Mouse (Mus musculus) thymus, adult 2 months (tissue): Measurements from ENCODE around the gene Npm3.

Experiments
- CTCF ChIP-seq: fragments of 200-500 bp; IDR thresholded peaks from 2 replicates; pipeline ENCODE4 v1.5.1; 2012; ENCODE audit warnings: mild to moderate bottlenecking, control low read depth, low read length, moderate library complexity, borderline replicate concordance; ENCODE audit not compliant: control insufficient read depth, poor library complexity, insufficient read depth; ENCODE audit errors: extremely low read depth
- POLR2A ChIP-seq: fragments of 200-500 bp; IDR thresholded peaks from 2 replicates; pipeline ENCODE4 v1.6.1; 2012; ENCODE audit warnings: mild to moderate bottlenecking, low read length, control low read depth, moderate library complexity; ENCODE audit not compliant: control insufficient read depth, poor library complexity, insufficient read depth; ENCODE audit errors: extremely low read depth

- TF ChIP-seq CTCF (no peak), POLR2A (no peak)
These were observed 26.1 kb upstream of the Npm3 start for GRCm38 (mm10) chr19:45775486-45775885.
